ENCODE assay signal across 9 mouse cellular contexts in the genomic region with DNA sequence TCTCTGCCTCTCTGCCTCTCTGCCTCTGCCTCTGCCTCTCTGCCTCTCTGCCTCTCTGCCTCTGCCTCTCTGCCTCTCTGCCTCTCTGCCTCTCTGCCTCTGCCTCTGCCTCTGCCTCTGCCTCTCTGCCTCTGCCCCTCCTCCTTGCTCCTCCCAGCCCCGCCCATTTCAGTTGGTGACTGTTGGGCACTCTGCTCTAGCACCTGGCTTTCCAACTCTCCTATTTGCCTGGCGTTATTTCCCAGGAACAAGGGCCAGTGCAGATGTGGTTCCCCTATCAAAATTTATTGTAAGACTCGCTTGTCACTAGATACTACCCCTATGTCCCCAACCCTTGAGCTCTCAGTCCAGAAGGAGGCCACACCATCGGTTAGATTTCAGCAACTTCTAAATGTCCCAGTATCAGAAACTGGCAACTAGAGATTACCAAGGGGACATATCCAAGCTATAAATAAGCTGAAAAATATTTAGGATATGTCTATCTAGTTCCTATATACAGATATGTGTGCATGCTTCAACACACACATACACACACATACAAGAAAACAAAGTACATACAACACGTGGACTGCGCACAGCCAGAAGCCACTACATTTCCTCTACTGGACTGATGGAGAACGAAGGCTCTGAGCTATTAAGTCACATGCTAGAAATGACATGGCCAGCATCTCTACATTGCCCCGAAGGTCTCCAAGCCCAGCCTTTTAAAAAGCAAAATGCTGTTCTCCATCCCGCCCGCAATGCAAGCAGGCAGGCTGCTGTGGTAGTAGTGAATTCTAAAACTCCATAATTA. TPM values are rescaled to one million over a fixed set of nuclear protein-coding genes. Genes with fewer than 3 reads are reported as not detected.
DNase-seq lines count a peak whose midpoint lies in the region; ATAC-seq and TF ChIP-seq lines count a peak whose summit lies in the region.
"Had no signal": no experiment of that assay in that cellular context is flagged by ENCODE, and none has a peak within 500 bp of the region (broad histone marks: within the 10 kb centered on the region; RNA-seq: fewer than 3 reads in every experiment).

No protein-coding gene starts in this region.

- H3K27ac ChIP-seq in kidney, embryonic 14.5 days (ENCODE audit: low read depth, low read length): peak overlapping the region; percentile 7; the same call in 1 of the 2 replicates
- peak overlapping the region; percentile 67 for H3K27ac ChIP-seq in bone marrow, adult 2 months (ENCODE audit: control insufficient read depth, insufficient read depth, low read depth, low read length, poor library complexity)
- peak overlapping the region; percentile 64 for H3K27ac ChIP-seq in liver, embryonic 15.5 days (replicated peaks)

- DNase-seq in kidney, postnatal 14 days: no peak
- peak; percentile 62 for DNase-seq in splenic B cell, adult 2 months (ENCODE audit: low read depth, low spot score)
- no peak for DNase-seq in left cerebral cortex, adult 18-20 months (ENCODE audit: low spot score in 2 of 2)
- no peak for DNase-seq in layer of hippocampus, postnatal 14 days (ENCODE audit: low spot score in 2 of 2)
- DNase-seq in embryo, embryonic 9.5 days (ENCODE audit: extremely low spot score): no peak

- H3K27me3 ChIP-seq in kidney, embryonic 14.5 days (ENCODE audit: control insufficient read depth, insufficient read depth, low read length): no peaks in the 10 kb centered on the region
- no peaks in the 10 kb centered on the region for H3K27me3 ChIP-seq in liver, embryonic 15.5 days
- no peaks in the 10 kb centered on the region for H3K27me3 ChIP-seq in splenic B cell, adult 2 months (ENCODE audit: control insufficient read depth, insufficient read depth, low read length, poor library complexity, severe bottlenecking)
- H3K27me3 ChIP-seq: Patski had no signal

- no peak for TF ChIP-seq CTCF in bone marrow, adult 2 months (IDR thresholded peaks at IDR 0.05; ENCODE audit: control insufficient read depth, insufficient read depth, low read length)

- H3K9ac ChIP-seq in kidney, embryonic 14.5 days (ENCODE audit: low read depth, low read length): no peak overlapping the region
- H3K9ac ChIP-seq in liver, embryonic 15.5 days: no peak overlapping the region

- no peak overlapping the region for H3K4me3 ChIP-seq in kidney, embryonic 14.5 days (ENCODE audit: low read length)
- peak overlapping the region; percentile 17 for H3K4me3 ChIP-seq in bone marrow, adult 2 months (replicated peaks; ENCODE audit: control insufficient read depth, low read depth, low read length)
- no peak overlapping the region for H3K4me3 ChIP-seq in liver, embryonic 15.5 days (replicated peaks)

- TF ChIP-seq POLR2A in bone marrow, adult 2 months (IDR thresholded peaks at IDR 0.05; ENCODE audit: borderline replicate concordance, control insufficient read depth, low read depth, low read length): no peak

- no peaks in the 10 kb centered on the region for H3K36me3 ChIP-seq in kidney, embryonic 14.5 days (ENCODE audit: control insufficient read depth, insufficient read depth, low read length)
- no peaks in the 10 kb centered on the region for H3K36me3 ChIP-seq in liver, embryonic 15.5 days (replicated peaks)
- H3K36me3 ChIP-seq in splenic B cell, adult 2 months (ENCODE audit: control insufficient read depth, insufficient read depth, low read length, poor library complexity, severe bottlenecking): peaks cover 3% of the 10 kb centered on the region; the same call in 1 of the 2 replicates

- ATAC-seq in kidney, embryonic 14.5 days (ENCODE audit: low FRiP score, low TSS enrichment): no peak
- no peak; the same call in 1 of the 2 replicates for ATAC-seq in liver, embryonic 15.5 days (ENCODE audit: insufficient read depth)
- ATAC-seq: Patski had no signal

- WGBS in kidney, embryonic 14.5 days: 73% methylated on average over 10 of the region's 10 CpGs
- 6% methylated on average over 10 of the region's 10 CpGs for WGBS in bone marrow, adult 2 months
- whole genome bisulfite sequencing in liver, embryonic 15.5 days (ENCODE audit: insufficient replicate concordance): 32% methylated on average over 10 of the region's 10 CpGs

- peaks cover 17% of the 10 kb centered on the region for H3K4me1 ChIP-seq in kidney, embryonic 14.5 days (ENCODE audit: control insufficient read depth, insufficient read depth, low read length)
- H3K4me1 ChIP-seq in bone marrow, adult 2 months (ENCODE audit: control insufficient read depth, insufficient read depth, low read length): peaks cover 25% of the 10 kb centered on the region
- peaks cover 62% of the 10 kb centered on the region for H3K4me1 ChIP-seq in liver, embryonic 15.5 days (replicated peaks)

- no peak overlapping the region for H3K4me2 ChIP-seq in kidney, embryonic 14.5 days (replicated peaks; ENCODE audit: low read depth, low read length)
- H3K4me2 ChIP-seq in liver, embryonic 15.5 days: peak overlapping the region; percentile 25

- H3K9me3 ChIP-seq in kidney, embryonic 14.5 days (ENCODE audit: control insufficient read depth, low read length): no peaks in the 10 kb centered on the region
- no peaks in the 10 kb centered on the region for H3K9me3 ChIP-seq in liver, embryonic 15.5 days (replicated peaks)

RNA-seq across cellular contexts. Expression of gene Fli1, which starts 26.6 kb away (rescaled TPM):
- polyA plus RNA-seq in kidney, embryonic 14.5 days (2014; fragmentation: Nextera tagmentation; extraction: Ambion mirVana): 24.0 and 27.3 TPM in 2 replicates
- 17.4 and 33.9 TPM in 2 replicates for polyA plus RNA-seq in bone marrow, adult 2 months (2011; ENCODE audit: insufficient read depth, insufficient read length, low replicate concordance, missing spikeins)
- 8.1 and 9.1 TPM in 2 replicates for polyA plus RNA-seq in liver, embryonic 15.5 days (2015; fragmentation: Nextera tagmentation; extraction: Ambion mirVana)
- 1 to 10 TPM; 5.8 to 6.4 TPM for total RNA-seq in left cerebral cortex, adult 18-20 months (2021)
- total RNA-seq in layer of hippocampus, postnatal 14 days (2021): 1 to 10 TPM; 6.1 to 6.7 TPM

Comparison
In these comparisons a context has a peak if more than half of its experiments do, and no peak if none do; other contexts are left out.
1. H3K27ac ChIP-seq: peak in every context shown above with its lines; median percentile 67 in bone marrow, adult 2 months; 64 in liver, embryonic 15.5 days; 7 in kidney, embryonic 14.5 days.